Mouse (Mus musculus): Measurements from ENCODE around the gene Plcd3.

The Plcd3 gene

DNA sequence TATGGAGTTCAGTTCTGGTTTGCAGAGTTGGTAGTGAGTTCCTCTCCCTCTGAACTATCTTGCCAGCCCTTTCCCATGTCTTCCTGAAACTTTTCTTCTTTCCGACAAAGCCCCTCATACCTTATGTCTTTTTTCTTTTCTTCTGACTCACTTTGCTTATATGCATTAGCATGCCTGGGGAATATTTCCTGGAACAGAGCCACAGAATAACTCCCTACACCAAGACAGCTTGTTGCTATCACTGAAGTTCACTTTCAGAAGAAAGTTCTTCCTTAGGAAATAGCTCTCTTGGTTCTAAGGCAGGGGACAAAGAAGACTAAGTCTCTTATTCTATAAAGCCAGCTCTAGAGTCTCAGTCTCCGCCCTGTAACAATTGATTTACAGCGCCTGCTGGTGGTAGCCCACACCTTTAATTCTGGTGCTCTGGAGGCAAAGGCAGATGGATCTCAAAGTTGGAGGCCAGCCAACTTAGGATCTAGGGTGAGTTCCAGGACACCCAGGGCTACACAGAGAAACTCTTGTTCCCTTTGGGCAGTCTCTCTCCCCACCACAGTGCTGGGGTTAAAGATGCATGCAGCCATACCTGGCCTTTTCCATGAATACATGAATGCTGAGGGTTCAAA lies 80.6 kb downstream of the Plcd3 start:
- no peak for DNase-seq (ENCODE audit: low spot score in 2 of 2)
